Mouse (Mus musculus): ENCODE results near the gene Phpt1. TPM values are rescaled to one million over a fixed set of nuclear protein-coding genes. Genes with fewer than 3 reads are reported as not detected.
"Not testable (repeated sequence)": the region's sequence is repeated elsewhere in the genome, so short reads cannot be mapped to it uniquely, and the experiment has no call there.

Gene Phpt1
- total RNA-seq, 1 experiment, result 29.9 TPM

DNA sequence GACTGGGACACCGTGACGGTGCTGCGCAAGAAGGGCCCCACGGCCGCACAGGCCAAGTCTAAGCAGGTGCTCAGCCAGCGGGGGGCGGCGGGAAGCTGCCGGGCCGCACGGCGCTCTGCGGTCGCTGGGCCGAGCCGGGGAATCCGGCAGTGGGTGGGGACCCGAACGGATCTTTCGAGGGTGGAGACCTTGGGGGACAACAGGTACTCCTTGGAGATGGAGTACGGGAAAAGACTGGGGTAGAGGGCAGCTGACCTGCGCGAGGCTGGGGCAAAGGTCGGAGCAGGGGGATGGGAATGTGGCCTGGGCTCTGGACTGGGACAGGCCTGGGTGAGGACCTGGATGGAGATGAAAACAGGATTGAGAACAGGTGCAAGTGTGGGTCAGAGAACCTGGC is 17.1 kb downstream of the Phpt1 start:
- in situ Hi-C loops (cut with MboI; ENCODE audit: low sequenced_read_pairs in 2 of 2, unreplicated experiment in 2 of 2), result no loop called here
- DNase-seq (ENCODE audit: low read depth, low spot score), result no peak

DNA sequence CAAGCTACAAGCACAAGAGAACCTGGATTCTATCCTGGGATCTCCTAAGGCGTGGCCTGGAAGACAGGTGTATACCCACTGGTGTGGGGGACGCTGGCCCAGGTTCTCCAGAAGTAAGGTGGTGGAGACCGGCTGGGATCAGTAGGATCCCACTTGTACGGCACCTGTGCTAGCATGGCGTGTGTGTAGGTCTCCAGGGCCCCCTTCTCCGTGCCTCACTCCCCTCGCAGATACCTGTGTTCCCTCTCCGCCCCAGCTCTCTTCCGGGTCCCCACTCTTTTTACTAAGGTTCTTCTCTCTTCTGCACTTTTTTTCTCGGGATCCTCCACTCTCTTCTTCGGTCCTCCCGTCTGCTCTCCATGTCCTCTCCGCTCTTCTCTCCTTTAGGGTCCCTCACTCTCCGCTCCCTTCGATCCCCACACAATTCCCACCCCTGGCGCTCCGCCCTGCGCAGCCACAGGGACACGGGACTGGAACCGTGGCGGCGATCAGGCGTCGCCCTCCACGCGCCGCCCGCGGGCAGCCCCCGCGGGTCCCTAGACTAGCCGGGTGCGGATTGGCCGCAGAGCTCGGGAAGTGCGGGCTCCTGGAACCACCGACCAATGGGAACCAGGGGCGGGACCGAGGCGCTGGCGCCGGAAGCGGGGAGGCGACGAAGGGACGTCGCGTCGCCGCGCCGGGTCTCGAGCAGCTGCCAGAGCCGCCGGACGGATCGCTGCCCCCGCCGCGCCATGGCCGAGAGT is 17.6 kb downstream of the Phpt1 start, which contains the start of gene Edf1:
TSS of gene Edf1 (plus strand) at position 627 of the 743 bp plus-strand sequence.
- DNase-seq (ENCODE audit: low read depth, low spot score), result peak; percentile 78
- in situ Hi-C loops (cut with MboI; ENCODE audit: low sequenced_read_pairs in 2 of 2, unreplicated experiment in 2 of 2), result no loop called here
- Histone ChIP-seq H3K9ac (ENCODE audit: insufficient read depth, low read depth, low read length, poor library complexity, severe bottlenecking) (peak within 1 kb of the TSS; percentile 94), H3K4me3 (ENCODE audit: insufficient read depth in 1 of 2, low read depth in 1 of 2, low read length in 2 of 2, poor library complexity in 1 of 2, severe bottlenecking in 1 of 2) (peak within 1 kb of the TSS; percentile 93 to 97), H3K27ac (ENCODE audit: insufficient read depth, low read depth, low read length, poor library complexity, severe bottlenecking) (peak within 1 kb of the TSS; percentile 61), H3K9me3 (ENCODE audit: control insufficient read depth, insufficient read depth, low read depth, low read length) (no peaks in the 10 kb centered on the region), H3K36me3 (ENCODE audit: control insufficient read depth, insufficient read depth, low read length, poor library complexity, severe bottlenecking) (peaks cover 20% of the 10 kb centered on the region), H3K4me1 (ENCODE audit: control insufficient read depth in 2 of 2, insufficient read depth in 2 of 2, low read length in 2 of 2, poor library complexity in 1 of 2) (peaks cover 4% of the 10 kb centered on the region in 2 experiments; a peak in 2 of 4 replicates)
- no peak for TF ChIP-seq ZNF384 (IDR thresholded peaks at IDR 0.05; ENCODE audit: low read depth, low read length)
- TF ChIP-seq CHD2 (IDR thresholded peaks at IDR 0.05; ENCODE audit: low read depth, low read length), result no peak
- no peak for TF ChIP-seq MAFK (IDR thresholded peaks at IDR 0.05; ENCODE audit: insufficient read depth, low read depth, low read length)
- TF ChIP-seq HCFC1 (IDR thresholded peaks at IDR 0.05; ENCODE audit: borderline replicate concordance, insufficient read depth, low read length), result no peak
- TF ChIP-seq ZC3H11A (IDR thresholded peaks at IDR 0.05; ENCODE audit: borderline replicate concordance, low read depth, low read length), result no peak

More for the DNA sequence above, 17.1 kb downstream of the Phpt1 start:
- no peak for TF ChIP-seq CHD2 (IDR thresholded peaks at IDR 0.05; ENCODE audit: low read depth, low read length)
- no peak for TF ChIP-seq MAFK (IDR thresholded peaks at IDR 0.05; ENCODE audit: insufficient read depth, low read depth, low read length)
- TF ChIP-seq HCFC1 (IDR thresholded peaks at IDR 0.05; ENCODE audit: borderline replicate concordance, insufficient read depth, low read length), result no peak
- no peak for TF ChIP-seq ZNF384 (IDR thresholded peaks at IDR 0.05; ENCODE audit: low read depth, low read length)
- TF ChIP-seq ZC3H11A (IDR thresholded peaks at IDR 0.05; ENCODE audit: borderline replicate concordance, low read depth, low read length), result no peak
- H3K9me3 ChIP-seq (ENCODE audit: control insufficient read depth, insufficient read depth, low read depth, low read length), result no peaks in the 10 kb centered on the region
- peak overlapping the region; percentile 43 for H3K27ac ChIP-seq (ENCODE audit: insufficient read depth, low read depth, low read length, poor library complexity, severe bottlenecking)
- H3K36me3 ChIP-seq (ENCODE audit: control insufficient read depth, insufficient read depth, low read length, poor library complexity, severe bottlenecking), result peaks cover 25% of the 10 kb centered on the region
- H3K4me3 ChIP-seq (ENCODE audit: insufficient read depth in 1 of 2, low read depth in 1 of 2, low read length in 2 of 2, poor library complexity in 1 of 2, severe bottlenecking in 1 of 2), result peak overlapping the region; percentile 93 to 97
- peaks cover 4% of the 10 kb centered on the region in 2 experiments; a peak in 2 of 4 replicates for H3K4me1 ChIP-seq (ENCODE audit: control insufficient read depth in 2 of 2, insufficient read depth in 2 of 2, low read length in 2 of 2, poor library complexity in 1 of 2)
- peak overlapping the region; percentile 94 for H3K9ac ChIP-seq (ENCODE audit: insufficient read depth, low read depth, low read length, poor library complexity, severe bottlenecking)

DNA sequence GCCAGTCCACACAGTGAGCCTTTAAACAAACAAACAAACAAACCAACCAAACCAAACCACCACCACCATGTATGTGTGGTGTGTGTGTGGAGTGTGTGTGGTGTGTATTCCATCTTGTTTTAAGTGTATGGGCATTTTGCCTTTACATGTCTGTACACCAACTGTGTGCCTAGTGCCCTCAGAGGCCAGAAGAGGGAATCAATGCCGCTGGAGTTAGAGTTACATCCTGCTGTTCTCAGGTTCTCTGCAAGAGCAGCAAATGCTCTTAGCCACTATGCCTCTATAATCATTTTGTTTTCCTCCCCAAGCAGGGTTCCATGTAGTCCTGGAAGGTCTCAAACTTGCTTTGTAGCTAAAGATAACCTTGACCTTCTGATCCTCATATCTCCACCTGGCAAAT is 18.7 kb downstream of the Phpt1 start:
- in situ Hi-C loops (cut with MboI; ENCODE audit: low sequenced_read_pairs in 2 of 2, unreplicated experiment in 2 of 2), result no loop called here
- H3K4me1 ChIP-seq (ENCODE audit: control insufficient read depth in 2 of 2, insufficient read depth in 2 of 2, low read length in 2 of 2, poor library complexity in 1 of 2), result peaks cover 4% of the 10 kb centered on the region in 2 experiments; a peak in 2 of 4 replicates
- H3K9me3 ChIP-seq (ENCODE audit: control insufficient read depth, insufficient read depth, low read depth, low read length), result no peaks in the 10 kb centered on the region
- H3K9ac ChIP-seq (ENCODE audit: insufficient read depth, low read depth, low read length, poor library complexity, severe bottlenecking), result no peak overlapping the region
- DNase-seq (ENCODE audit: low read depth, low spot score), result no peak
- peaks cover 11% of the 10 kb centered on the region for H3K36me3 ChIP-seq (ENCODE audit: control insufficient read depth, insufficient read depth, low read length, poor library complexity, severe bottlenecking)
- no peak overlapping the region for H3K27ac ChIP-seq (ENCODE audit: insufficient read depth, low read depth, low read length, poor library complexity, severe bottlenecking)
- TF ChIP-seq HCFC1 (IDR thresholded peaks at IDR 0.05; ENCODE audit: borderline replicate concordance, insufficient read depth, low read length) (no peak), ZC3H11A (IDR thresholded peaks at IDR 0.05; ENCODE audit: borderline replicate concordance, low read depth, low read length) (no peak), ZNF384 (IDR thresholded peaks at IDR 0.05; ENCODE audit: low read depth, low read length) (no peak), MAFK (IDR thresholded peaks at IDR 0.05; ENCODE audit: insufficient read depth, low read depth, low read length) (no peak), CHD2 (IDR thresholded peaks at IDR 0.05; ENCODE audit: low read depth, low read length) (no peak)
- peak overlapping the region in 1 of 2 experiments; percentile 97; a peak in 1 of 4 replicates for H3K4me3 ChIP-seq (ENCODE audit: insufficient read depth in 1 of 2, low read depth in 1 of 2, low read length in 2 of 2, poor library complexity in 1 of 2, severe bottlenecking in 1 of 2)

DNA sequence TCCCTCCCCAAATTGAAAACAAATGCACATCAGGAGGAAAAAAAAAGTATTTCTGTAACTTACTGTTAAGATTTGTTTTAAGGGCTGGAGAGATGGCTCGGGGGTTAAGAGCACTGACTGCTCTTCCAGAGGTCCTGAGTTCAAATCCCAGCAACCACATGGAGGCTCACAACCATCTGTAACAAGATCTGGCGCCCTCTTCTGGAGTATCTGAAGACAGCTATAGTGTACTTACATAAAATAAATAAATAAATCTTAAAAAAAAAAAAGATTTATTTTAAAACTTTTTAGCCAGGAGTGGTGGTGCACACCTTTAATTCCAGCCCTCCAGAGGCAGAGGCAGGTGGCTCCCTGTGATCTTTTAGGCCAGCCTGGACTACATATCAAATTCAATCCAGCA is 19.5 kb downstream of the Phpt1 start:
- H3K4me3 ChIP-seq (ENCODE audit: insufficient read depth in 1 of 2, low read depth in 1 of 2, low read length in 2 of 2, poor library complexity in 1 of 2, severe bottlenecking in 1 of 2); in situ Hi-C loops (cut with MboI; ENCODE audit: low sequenced_read_pairs in 2 of 2, unreplicated experiment in 2 of 2); H3K36me3 ChIP-seq (ENCODE audit: control insufficient read depth, insufficient read depth, low read length, poor library complexity, severe bottlenecking); DNase-seq (ENCODE audit: low read depth, low spot score); H3K9ac ChIP-seq (ENCODE audit: insufficient read depth, low read depth, low read length, poor library complexity, severe bottlenecking); H3K27ac ChIP-seq (ENCODE audit: insufficient read depth, low read depth, low read length, poor library complexity, severe bottlenecking); H3K4me1 ChIP-seq (ENCODE audit: control insufficient read depth in 2 of 2, insufficient read depth in 2 of 2, low read length in 2 of 2, poor library complexity in 1 of 2); H3K9me3 ChIP-seq (ENCODE audit: control insufficient read depth, insufficient read depth, low read depth, low read length): not testable (repeated sequence)

DNA sequence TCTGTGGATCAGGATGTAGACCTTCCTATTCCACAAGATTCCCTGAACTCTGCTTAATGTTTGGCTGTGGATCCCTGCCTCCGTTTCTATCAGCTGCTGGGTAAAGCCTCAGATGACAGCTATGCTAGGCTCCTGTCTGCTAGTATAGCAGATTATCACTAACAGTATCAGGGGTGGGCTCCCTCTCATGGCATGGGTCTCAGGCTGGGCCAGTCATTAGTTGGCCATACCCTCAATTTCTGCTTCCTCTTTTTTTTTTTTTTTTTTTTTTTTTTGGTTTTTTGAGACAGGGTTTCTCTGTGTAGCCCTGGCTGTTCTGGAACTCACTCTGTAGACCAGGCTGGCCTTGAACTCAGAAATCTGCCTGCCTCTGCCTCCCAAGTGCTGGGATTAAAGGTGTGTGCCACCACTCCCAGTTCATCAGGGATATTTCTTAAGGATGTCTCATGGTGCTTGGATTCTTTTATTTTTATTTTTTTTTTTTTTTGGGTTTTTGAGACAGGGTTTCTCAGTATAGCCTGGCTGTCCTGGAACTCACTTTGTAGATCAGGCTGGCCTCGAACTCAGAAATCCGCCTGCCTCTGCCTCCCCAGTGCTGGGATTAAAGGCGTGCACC is 21.7 kb downstream of the Phpt1 start:
- H3K9me3 ChIP-seq (ENCODE audit: control insufficient read depth, insufficient read depth, low read depth, low read length); H3K36me3 ChIP-seq (ENCODE audit: control insufficient read depth, insufficient read depth, low read length, poor library complexity, severe bottlenecking); DNase-seq (ENCODE audit: low read depth, low spot score); in situ Hi-C loops (cut with MboI; ENCODE audit: low sequenced_read_pairs in 2 of 2, unreplicated experiment in 2 of 2); H3K4me3 ChIP-seq (ENCODE audit: insufficient read depth in 1 of 2, low read depth in 1 of 2, low read length in 2 of 2, poor library complexity in 1 of 2, severe bottlenecking in 1 of 2); H3K9ac ChIP-seq (ENCODE audit: insufficient read depth, low read depth, low read length, poor library complexity, severe bottlenecking); H3K27ac ChIP-seq (ENCODE audit: insufficient read depth, low read depth, low read length, poor library complexity, severe bottlenecking); H3K4me1 ChIP-seq (ENCODE audit: control insufficient read depth in 2 of 2, insufficient read depth in 2 of 2, low read length in 2 of 2, poor library complexity in 1 of 2): not testable (repeated sequence)
